Mouse (Mus musculus) adrenal gland, postnatal 14 days (tissue): Measurements from ENCODE around the gene Grn. TPM values are rescaled to one million over a fixed set of nuclear protein-coding genes. Genes with fewer than 3 reads are reported as not detected.

Experiments
- DNase-seq: peaks from one replicate; pipeline ENCODE4 v3.0.0; 2021; ENCODE audit warnings: mixed read lengths
- total RNA-seq: library from RNA; stranded (reverse); gene quantifications from 2 replicates; pipeline ENCODE4 v1.2.3, GENCODE M21; 2021

Grn gene
- total RNA-seq, 1 experiment from 2014 or later, result 180 TPM

GRCm38 (mm10) chr11:102442089-102442488 is 12.0 kb downstream of the Grn start:
- no peak for DNase-seq

GRCm38 (mm10) chr11:102443740-102444139 is 13.6 kb downstream of the Grn start:
- DNase-seq, result no peak

GRCm38 (mm10) chr11:102444321-102444720 is 14.2 kb downstream of the Grn start:
- no peak for DNase-seq

DNA sequence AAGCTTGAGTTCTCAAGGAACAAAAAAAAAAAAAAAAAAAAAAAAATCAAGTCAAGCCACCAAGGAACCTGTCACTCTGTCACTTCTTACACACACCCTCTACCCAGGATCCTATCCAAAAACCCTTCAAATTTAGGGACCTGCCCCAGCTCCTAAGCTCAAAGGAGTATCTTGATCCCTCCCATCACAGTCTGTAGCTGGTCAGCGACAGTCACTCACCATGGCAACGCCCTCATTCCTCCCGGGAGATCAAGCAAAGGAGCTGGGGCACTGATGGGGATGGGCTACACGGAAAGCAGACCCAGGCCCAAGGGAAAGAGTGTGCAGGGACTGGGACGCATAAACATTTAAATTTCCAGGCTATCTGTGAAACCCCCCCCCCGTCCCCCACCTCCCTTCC is 14.7 kb downstream of the Grn start:
- no peak for DNase-seq

DNA sequence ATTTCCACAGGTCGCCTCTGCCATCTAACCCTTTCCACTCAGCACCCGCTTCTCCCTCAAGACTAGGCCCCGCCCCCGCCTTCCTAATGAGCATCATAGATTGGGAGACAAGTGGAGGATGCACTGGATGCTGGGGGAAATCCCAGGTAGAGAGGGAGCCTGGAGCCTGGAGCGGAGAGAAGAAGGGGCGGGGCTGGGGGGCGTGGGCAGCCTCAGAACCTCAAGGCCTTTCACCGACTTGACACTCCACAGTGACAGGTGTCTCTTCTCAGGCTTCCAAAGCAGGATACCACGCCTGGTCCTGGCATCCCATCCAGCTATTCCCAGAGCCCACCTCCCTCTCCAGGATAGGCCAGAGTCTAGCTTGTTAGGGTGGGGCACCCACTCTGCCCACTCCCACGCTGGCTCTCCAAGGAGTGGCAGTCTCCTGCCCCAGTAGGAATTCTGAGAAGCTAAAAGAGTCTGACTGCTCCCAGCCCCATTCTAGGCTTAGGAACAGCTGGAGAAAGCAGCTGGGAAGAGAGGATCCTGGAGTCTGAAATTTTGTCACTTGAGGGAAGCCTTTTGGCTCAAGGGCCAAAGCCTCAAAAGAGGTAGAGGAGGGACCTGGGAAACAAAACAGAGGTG is 15.3 kb downstream of the Grn start:
- no peak for DNase-seq

GRCm38 (mm10) chr11:102445891-102446361 is 15.8 kb downstream of the Grn start:
- peak; percentile 59 for DNase-seq

DNA sequence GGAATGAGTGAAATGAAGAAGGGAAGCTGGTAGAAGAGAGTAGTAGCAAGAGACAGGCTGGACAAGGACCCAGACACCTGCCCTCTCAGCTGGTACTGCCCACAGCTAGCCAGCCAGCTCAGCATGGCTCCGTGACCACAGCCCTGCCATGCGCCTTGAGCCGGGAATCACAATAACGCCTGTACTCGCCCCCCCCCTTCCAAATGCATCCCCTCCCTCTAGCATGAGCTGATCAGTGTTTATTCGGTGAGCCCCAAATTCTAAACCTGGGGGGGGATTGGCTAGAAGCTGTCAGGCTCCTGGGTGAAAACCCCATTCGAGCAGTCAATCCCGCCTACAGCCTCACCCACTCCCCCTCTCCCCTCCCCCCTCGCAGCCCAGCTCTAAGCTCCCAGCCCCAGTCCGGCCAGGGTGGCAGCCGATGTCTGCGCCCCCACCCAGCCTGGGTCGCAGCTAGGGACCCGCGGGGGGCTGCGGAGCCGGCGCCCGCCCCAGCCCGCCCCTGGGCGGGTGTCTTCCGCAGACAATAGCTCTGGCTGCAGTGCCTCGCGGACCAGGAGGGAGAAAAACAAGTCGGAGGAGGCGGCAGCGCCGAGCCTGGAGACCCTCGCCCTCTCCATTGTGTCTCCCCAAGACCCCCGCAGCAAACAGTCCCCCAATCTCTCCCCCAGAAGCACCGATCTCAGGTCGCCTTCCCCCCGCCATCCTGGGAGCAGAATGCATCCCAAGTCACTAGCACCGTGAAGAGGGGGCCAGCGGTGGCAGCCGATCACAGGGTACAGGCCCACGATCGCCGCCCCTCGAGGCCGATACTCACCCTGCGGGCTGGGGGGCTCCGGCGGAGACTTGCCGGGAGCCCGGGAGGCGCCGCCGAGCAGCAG is 16.7 kb downstream of the Grn start:
- DNase-seq, result no peak

- DNase-seq, result peak; percentile 88
Observed at GRCm38 (mm10) chr11:102447497-102447896, 17.4 kb downstream of the Grn start, which contains the start of gene Fam171a2. Fam171a2 (minus strand) TSS chr11:102447682.

- DNase-seq, result no peak
Observed at GRCm38 (mm10) chr11:102448327-102448726, 18.2 kb downstream of the Grn start.

GRCm38 (mm10) chr11:102449043-102450008 is 19.2 kb downstream of the Grn start:
- no peak for DNase-seq

DNA sequence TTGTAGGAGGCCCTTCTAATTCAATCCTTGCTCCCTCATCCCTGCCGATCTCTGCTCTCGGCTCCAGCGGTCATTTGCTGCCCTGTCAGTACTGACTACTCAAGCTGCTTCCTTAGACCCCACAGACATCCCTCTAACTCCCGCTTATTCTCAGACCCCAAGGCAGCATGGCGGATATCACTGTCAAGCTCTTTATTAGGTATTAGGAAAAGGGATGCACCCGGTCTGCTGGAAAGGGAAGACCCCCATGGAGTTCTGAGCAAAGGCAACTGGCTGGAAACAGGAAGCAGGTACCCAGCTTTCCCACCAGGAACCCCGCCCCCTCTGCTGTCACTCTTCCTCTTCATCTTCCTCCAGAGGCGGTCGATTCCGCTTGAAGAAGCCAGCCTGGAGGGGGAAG is 23.0 kb downstream of the Grn start:
- no peak for DNase-seq

DNA sequence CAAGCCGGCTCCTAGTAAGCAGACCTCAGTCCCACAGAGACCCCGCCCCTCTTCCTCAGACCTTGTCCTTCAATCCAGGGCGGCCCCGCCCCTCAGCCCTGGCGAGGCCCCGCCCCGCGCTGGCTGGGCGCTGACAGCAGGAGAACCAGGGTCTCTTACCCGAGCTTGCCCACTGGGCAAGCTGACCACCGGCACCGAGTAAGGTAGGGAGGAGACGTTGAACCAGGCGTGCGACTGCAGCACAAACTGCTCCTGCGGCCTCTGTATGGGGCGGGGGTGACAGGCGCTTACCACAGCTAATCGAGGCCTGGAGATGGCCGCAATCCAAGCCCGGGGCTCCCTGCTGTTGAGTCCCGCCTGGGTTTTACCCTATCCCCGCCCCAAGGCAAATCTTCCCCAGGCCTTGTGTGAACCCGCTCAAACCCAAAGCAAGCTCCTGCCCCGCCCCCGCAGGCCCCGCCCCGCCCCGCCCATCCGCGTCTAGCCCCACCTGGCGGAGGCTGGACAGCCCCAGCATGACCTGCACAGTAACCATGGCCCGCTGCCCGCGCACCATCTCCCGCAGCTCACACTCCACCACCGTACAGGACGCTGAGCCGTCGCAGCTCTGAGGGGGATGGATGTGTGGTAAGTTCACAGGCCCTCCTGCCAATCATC is 25.8 kb downstream of the Grn start:
- DNase-seq, result peak; percentile 88

DNA sequence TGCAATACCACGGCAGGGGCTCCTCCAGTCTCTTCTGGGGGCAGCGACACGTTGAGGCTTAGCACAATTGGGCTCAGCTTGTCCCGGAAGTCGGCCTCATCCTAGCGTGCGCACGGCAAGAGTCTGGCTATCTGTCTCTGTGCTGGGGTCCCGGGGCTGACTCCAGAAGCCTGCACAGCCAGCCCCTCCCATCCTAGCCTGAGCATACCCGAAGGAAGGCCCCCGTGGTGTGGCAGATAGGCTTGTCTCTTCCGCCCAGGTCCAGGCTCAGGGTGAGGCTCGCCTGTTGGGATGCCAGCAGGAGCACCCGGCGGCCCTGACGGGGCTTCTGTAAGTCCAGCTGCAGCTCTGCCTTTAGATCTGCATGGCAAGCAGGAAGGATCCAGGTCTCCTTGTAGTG is 30.4 kb downstream of the Grn start:
- no peak for DNase-seq

DNA sequence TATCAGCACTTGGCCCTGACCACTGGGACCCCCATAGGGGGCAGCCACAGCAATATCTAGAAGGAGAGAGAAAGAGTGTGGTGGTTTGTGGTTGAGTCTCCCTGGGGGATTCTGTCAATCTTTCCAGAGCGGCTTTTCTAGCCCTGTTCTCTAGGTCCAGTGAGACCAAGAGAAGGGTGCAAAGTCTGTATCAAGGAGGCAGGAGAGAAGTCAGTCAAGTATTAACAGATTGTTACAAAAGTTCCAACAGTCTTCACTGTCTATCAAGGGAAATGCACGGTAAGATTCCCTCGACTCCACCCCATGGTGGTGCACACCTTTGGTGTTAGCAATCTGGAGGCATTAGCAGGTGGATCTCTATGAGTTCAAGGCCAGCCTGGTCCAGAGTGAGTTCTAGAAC is 31.6 kb downstream of the Grn start:
- no peak for DNase-seq

- DNase-seq, result no peak
Observed at GRCm38 (mm10) chr11:102464901-102465300, 34.8 kb downstream of the Grn start.

DNA sequence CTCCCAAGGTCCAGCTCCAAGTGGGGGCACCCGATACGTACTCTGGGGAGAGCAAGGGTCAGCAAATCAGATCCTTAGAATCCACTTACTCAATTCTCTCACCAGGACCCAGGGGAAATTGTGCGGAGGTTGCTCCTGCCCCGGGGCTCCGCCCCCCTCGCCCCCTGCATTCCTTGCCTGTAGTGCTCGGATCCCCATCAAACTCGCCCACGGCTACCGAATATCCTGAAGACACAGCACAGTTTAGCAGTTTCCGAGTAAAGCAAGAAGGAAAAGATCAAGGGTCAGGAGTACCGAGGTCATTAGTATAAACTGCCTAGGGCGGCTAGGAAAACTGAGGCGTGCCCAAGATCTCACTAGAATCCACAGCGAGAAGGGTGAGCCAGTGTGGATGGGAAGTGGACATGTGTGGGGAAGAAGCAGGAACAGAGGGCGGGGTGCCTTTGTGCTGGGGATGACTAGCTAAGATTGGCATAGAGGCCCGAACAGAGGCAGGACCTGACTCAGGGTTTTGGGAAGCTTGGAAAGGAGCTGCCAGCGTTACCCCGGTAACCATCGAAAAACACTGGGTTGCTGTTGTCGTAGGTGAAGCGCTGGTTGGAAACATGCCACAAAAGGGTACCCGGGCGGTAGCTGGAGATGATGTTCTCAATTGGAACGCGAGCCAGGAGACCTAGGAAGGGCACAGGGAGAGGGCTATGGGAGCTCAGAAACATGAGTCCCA is 35.8 kb downstream of the Grn start:
- DNase-seq, result peak; percentile 84

DNA sequence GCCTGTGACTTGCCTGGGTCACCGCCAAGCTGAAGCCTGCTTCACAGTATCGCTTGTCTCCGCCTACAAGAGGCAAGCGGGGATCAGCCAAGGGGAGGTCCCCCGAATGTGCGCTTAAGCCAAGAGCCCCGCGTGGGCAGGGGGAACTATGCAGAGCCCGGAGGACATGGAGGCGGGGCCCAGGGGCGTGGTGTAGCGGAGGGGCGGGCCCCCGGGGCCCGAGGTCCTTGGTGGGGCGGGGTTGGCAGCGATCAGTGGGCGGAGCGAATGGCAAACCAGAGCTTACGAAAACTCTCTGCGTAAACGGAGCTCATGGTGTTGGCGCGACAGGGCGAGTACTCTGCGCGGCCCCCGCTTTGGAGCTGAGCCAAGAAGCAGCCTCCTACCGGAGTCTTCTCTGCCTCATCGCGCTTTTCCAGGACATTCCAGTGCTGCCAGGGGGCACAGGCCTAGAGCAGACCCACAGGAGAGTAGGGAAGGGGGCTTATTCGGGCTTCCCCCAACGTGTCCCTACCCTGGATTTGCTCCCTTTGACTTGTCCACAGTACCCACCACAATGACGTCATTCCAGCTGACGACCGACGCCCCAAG is 37.0 kb downstream of the Grn start:
- peak; percentile 100 for DNase-seq

- no peak for DNase-seq
Observed at GRCm38 (mm10) chr11:102469648-102470357, 39.7 kb downstream of the Grn start, which contains the start of gene Itga2b. Itga2b (minus strand) TSS chr11:102470122.

GRCm38 (mm10) chr11:102475027-102475426 is 44.9 kb downstream of the Grn start:
- no peak for DNase-seq

- DNase-seq, result no peak
Observed at GRCm38 (mm10) chr11:102478671-102479070, 48.6 kb downstream of the Grn start.
